Mouse (Mus musculus): ENCODE measurements at regions not wholly inside any gene's neighbourhood (a gene's known extent, or its start where the extent isn't known, plus 50 kb on each side); places are given as distances from the start of the nearest gene placed in this dataset.
"Not testable (repeated sequence)": the region's sequence is repeated elsewhere in the genome, so short reads cannot be mapped to it uniquely, and the experiment has no call there.

DNA sequence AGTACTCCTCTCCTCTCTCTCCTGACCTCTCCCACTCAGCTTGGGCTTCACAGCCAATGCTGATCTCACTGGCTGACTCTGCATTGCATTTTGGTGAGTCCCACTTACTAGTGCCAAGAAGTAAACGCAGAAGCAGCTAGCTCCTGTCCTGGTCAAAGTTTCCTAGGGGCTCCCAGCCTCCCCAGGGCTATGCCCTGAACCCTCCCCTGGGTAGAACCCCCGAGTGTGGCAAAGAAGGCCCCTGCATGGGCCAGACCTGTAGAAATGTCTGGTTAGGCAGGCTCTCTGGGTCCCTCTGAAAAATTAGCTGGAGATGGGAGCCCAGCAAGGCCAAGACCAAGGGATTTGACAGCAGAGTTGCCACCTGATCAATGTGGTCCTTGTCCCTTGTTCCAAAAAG is 454.3 kb downstream of the Gm10330 start:
- ATAC-seq (ENCODE audit: low FRiP score, low TSS enrichment); H3K4me3 ChIP-seq (ENCODE audit: low read length): not testable (repeated sequence)
- 35% methylated on average over 1 of the region's 2 CpGs for WGBS

GRCm38 (mm10) chr12:23315186-23315585 is 464.9 kb downstream of the Gm10330 start:
- H3K9me3 ChIP-seq (ENCODE audit: low read length); H3K36me3 ChIP-seq (ENCODE audit: insufficient read depth, low read length); H3K27me3 ChIP-seq (ENCODE audit: insufficient read depth, low read length); H3K4me1 ChIP-seq (ENCODE audit: insufficient read depth, low read length); H3K27ac ChIP-seq (ENCODE audit: low read length): not testable (repeated sequence)
- peak; percentile 84; the same call in 1 of the 2 replicates for ATAC-seq (ENCODE audit: low FRiP score, low TSS enrichment)
- 0 out of 2 replicates have a peak overlapping the region, but pooled peaks have one; percentile 46 for H3K9ac ChIP-seq (replicated peaks; ENCODE audit: low read length)
- H3K4me2 ChIP-seq (replicated peaks; ENCODE audit: low read depth, low read length), result peak overlapping the region; percentile 52
- peak overlapping the region; percentile 45 for H3K4me3 ChIP-seq (ENCODE audit: low read length)
- WGBS, result 0% methylated on average over 22 of the region's 38 CpGs

More for the DNA sequence above, 454.3 kb downstream of the Gm10330 start:
- H3K9me3 ChIP-seq (ENCODE audit: low read length); H3K9ac ChIP-seq (replicated peaks; ENCODE audit: low read length); H3K27me3 ChIP-seq (ENCODE audit: insufficient read depth, low read length); H3K4me1 ChIP-seq (ENCODE audit: insufficient read depth, low read length); H3K27ac ChIP-seq (ENCODE audit: low read length); H3K4me2 ChIP-seq (replicated peaks; ENCODE audit: low read depth, low read length); H3K36me3 ChIP-seq (ENCODE audit: insufficient read depth, low read length): not testable (repeated sequence)
